Mouse (Mus musculus) induced T-regulatory cell, adult 2 months (primary cell): ENCODE data around the gene Fgg.

ENCODE experiments used
- DNase-seq: peaks from one replicate; pipeline ENCODE4 v3.0.0-alpha.2; 2012; ENCODE audit warnings: low read depth

Gene Fgg

GRCm38 (mm10) chr3:83007557-83007956 is at the start of gene Fgg:
TSS of gene Fgg (plus strand) at chr3:83007724.
- no peak for DNase-seq

- no peak for DNase-seq
Observed at GRCm38 (mm10) chr3:82971046-82971445, 36.5 kb upstream of the Fgg start.

- no peak for DNase-seq
Observed at GRCm38 (mm10) chr3:82980818-82981217, 26.7 kb upstream of the Fgg start.

GRCm38 (mm10) chr3:82981861-82982260 is 25.7 kb upstream of the Fgg start:
- DNase-seq: no peak

- no peak for DNase-seq
Observed at GRCm38 (mm10) chr3:82984840-82985239, 22.7 kb upstream of the Fgg start.

GRCm38 (mm10) chr3:82991963-82992362 is 15.6 kb upstream of the Fgg start:
- no peak for DNase-seq

GRCm38 (mm10) chr3:82992956-82993355 is 14.6 kb upstream of the Fgg start:
- DNase-seq: no peak

- DNase-seq: no peak
Observed at GRCm38 (mm10) chr3:82995368-82995767, 12.2 kb upstream of the Fgg start.

GRCm38 (mm10) chr3:82996656-82997055 is 10.9 kb upstream of the Fgg start:
- no peak for DNase-seq

- peak; percentile 81 for DNase-seq
Observed at GRCm38 (mm10) chr3:82998772-82999463, 8.6 kb upstream of the Fgg start.

GRCm38 (mm10) chr3:82999995-83000394 is 7.5 kb upstream of the Fgg start:
- no peak for DNase-seq

GRCm38 (mm10) chr3:83002191-83002590 is 5.3 kb upstream of the Fgg start:
- peak; percentile 64 for DNase-seq

- DNase-seq: no peak
Observed at GRCm38 (mm10) chr3:83003068-83003467, 4.5 kb upstream of the Fgg start.

GRCm38 (mm10) chr3:83004801-83005200 is 2.7 kb upstream of the Fgg start:
- DNase-seq: no peak

- DNase-seq: no peak
Observed at GRCm38 (mm10) chr3:83010291-83010690, 2.8 kb downstream of the Fgg start.

- DNase-seq: no peak
Observed at GRCm38 (mm10) chr3:83011136-83011535, 3.6 kb downstream of the Fgg start.

- DNase-seq: no peak
Observed at GRCm38 (mm10) chr3:83011565-83011964, 4.0 kb downstream of the Fgg start.

- no peak for DNase-seq
Observed at GRCm38 (mm10) chr3:83012636-83013035, 5.1 kb downstream of the Fgg start.

GRCm38 (mm10) chr3:83013951-83014350 is 6.4 kb downstream of the Fgg start:
- DNase-seq: no peak

GRCm38 (mm10) chr3:83016236-83016635 is 8.7 kb downstream of the Fgg start:
- no peak for DNase-seq

GRCm38 (mm10) chr3:83020387-83020786 is 12.9 kb downstream of the Fgg start:
- no peak for DNase-seq

- DNase-seq: no peak
Observed at GRCm38 (mm10) chr3:83021176-83021575, 13.7 kb downstream of the Fgg start.

- DNase-seq: no peak
Observed at GRCm38 (mm10) chr3:83025036-83025435, 17.5 kb downstream of the Fgg start.
